In the genomic region with DNA sequence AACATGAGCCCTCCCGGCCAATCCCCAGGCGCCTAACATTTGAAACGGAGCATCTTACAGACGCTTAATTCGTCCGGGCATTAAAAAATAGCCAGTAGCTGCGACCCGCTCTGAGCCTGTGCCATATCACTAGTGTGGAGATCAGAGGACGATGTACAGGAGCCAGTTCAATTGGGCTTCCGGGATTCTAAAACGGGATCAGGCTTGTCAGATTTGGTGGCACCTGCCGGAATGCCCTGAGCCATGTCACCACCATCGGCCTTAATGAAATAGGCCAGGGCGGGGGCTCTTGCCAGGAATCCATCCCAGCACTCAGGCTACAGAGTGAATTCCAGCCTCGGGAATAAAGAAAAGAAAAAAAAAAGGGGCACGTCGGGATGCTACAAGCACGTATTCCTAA, we compare ENCODE assay signal across 8 mouse cellular contexts. TPM values are rescaled to one million over a fixed set of nuclear protein-coding genes. Genes with fewer than 3 reads are reported as not detected.
A peak's percentile ranks its signal among the peaks of the same experiment; 100 is the strongest.
DNase-seq lines count a peak whose midpoint lies in the region; ATAC-seq lines count a peak whose summit lies in the region.

No protein-coding gene starts in this region.

- peak overlapping the region; percentile 70 for H3K4me2 ChIP-seq in heart, embryonic 16.5 days (ENCODE audit: low read depth, low read length)
- H3K4me2 ChIP-seq in liver, embryonic 15.5 days: peak overlapping the region; percentile 58

- H3K4me3 ChIP-seq in heart, embryonic 16.5 days (ENCODE audit: low read length): peak overlapping the region; percentile 57
- peak overlapping the region; percentile 31 for H3K4me3 ChIP-seq in liver, embryonic 15.5 days (replicated peaks)

- intact Hi-C loops in left cerebral cortex, postnatal 4 days (cut with DNase I): no loop called here
- intact Hi-C loops in left cerebral cortex, postnatal 14 days (cut with DNase I): no loop called here

- no peaks in the 10 kb centered on the region for H3K36me3 ChIP-seq in heart, embryonic 16.5 days (ENCODE audit: control insufficient read depth, insufficient read depth)
- no peaks in the 10 kb centered on the region for H3K36me3 ChIP-seq in liver, embryonic 15.5 days (replicated peaks)

- H3K9me3 ChIP-seq in heart, embryonic 16.5 days (replicated peaks; ENCODE audit: control insufficient read depth, low read length): no peaks in the 10 kb centered on the region
- no peaks in the 10 kb centered on the region for H3K9me3 ChIP-seq in liver, embryonic 15.5 days (replicated peaks)

- DNase-seq in left cerebral cortex, postnatal 4 days: peak; percentile 38
- no peak for DNase-seq in left cerebral cortex, adult 18-20 months (ENCODE audit: low spot score in 2 of 2)
- peak; percentile 70 to 72 for DNase-seq in cerebellum, postnatal 10 days
- no peak for DNase-seq in spleen, postnatal 14 days (ENCODE audit: low spot score in 2 of 2)
- no peak for DNase-seq in left cerebral cortex, adult 11 months (ENCODE audit: low spot score)
- no peak for DNase-seq in left cerebral cortex, postnatal 14 days (ENCODE audit: low spot score in 2 of 2)

- WGBS in heart, embryonic 16.5 days: 17% methylated on average over 18 of the region's 18 CpGs
- WGBS in liver, embryonic 15.5 days (ENCODE audit: insufficient replicate concordance): 45% methylated on average over 18 of the region's 18 CpGs

- ATAC-seq in heart, embryonic 16.5 days (replicated peaks; ENCODE audit: extremely low read depth, insufficient read depth, low FRiP score): peak; percentile 12; the same call in 1 of the 2 replicates
- no peak for ATAC-seq in liver, embryonic 15.5 days (ENCODE audit: insufficient read depth)

- H3K27ac ChIP-seq in heart, embryonic 16.5 days (ENCODE audit: low read length): peak overlapping the region; percentile 85
- H3K27ac ChIP-seq in liver, embryonic 15.5 days (replicated peaks): no peak overlapping the region

- H3K27me3 ChIP-seq in heart, embryonic 16.5 days (ENCODE audit: control insufficient read depth, insufficient read depth, low read length): no peaks in the 10 kb centered on the region
- H3K27me3 ChIP-seq in liver, embryonic 15.5 days: peaks cover 4% of the 10 kb centered on the region

- peaks cover 11% of the 10 kb centered on the region for H3K4me1 ChIP-seq in heart, embryonic 16.5 days (ENCODE audit: control insufficient read depth, insufficient read depth, low read length)
- H3K4me1 ChIP-seq in liver, embryonic 15.5 days (replicated peaks): peaks cover 7% of the 10 kb centered on the region

- peak overlapping the region; percentile 67 for H3K9ac ChIP-seq in heart, embryonic 16.5 days (ENCODE audit: low read length)
- H3K9ac ChIP-seq in liver, embryonic 15.5 days: no peak overlapping the region

RNA-seq across cellular contexts. Expression of a gene that starts 23.0 kb away (rescaled TPM):
- total RNA-seq in left cerebral cortex, postnatal 4 days (2021): under 1 TPM; 0.40 to 0.54 TPM
- total RNA-seq in left cerebral cortex, adult 18-20 months (2021): not detected
- polyA plus RNA-seq in heart, embryonic 16.5 days (2015; fragmentation: Nextera tagmentation; extraction: Ambion mirVana): 27.9 and 33.6 TPM in 2 replicates
- 1.3 and 3.6 TPM in 2 replicates for polyA plus RNA-seq in liver, embryonic 15.5 days (2015; fragmentation: Nextera tagmentation; extraction: Ambion mirVana)
- under 1 TPM; 0.20 to 0.57 TPM for total RNA-seq in left cerebral cortex, postnatal 14 days (2021)

RNA-seq across cellular contexts. Expression of a gene that starts 59.3 kb away (rescaled TPM):
- 10 to 100 TPM; 29.0 to 34.9 TPM for total RNA-seq in left cerebral cortex, postnatal 4 days (2021)
- 10 to 100 TPM; 33.0 to 36.4 TPM for total RNA-seq in left cerebral cortex, adult 18-20 months (2021)
- polyA plus RNA-seq in heart, embryonic 16.5 days (2015; fragmentation: Nextera tagmentation; extraction: Ambion mirVana): 39.4 and 45.7 TPM in 2 replicates
- 23.9 and 25.7 TPM in 2 replicates for polyA plus RNA-seq in liver, embryonic 15.5 days (2015; fragmentation: Nextera tagmentation; extraction: Ambion mirVana)
- 10 to 100 TPM; 29.8 to 31.2 TPM for total RNA-seq in left cerebral cortex, postnatal 14 days (2021)

Comparison
In these comparisons a context has a peak if more than half of its experiments do, and no peak if none do; other contexts are left out.
1. DNase-seq: peak in left cerebral cortex, postnatal 4 days (single experiment) and cerebellum, postnatal 10 days (2 of 2); none in left cerebral cortex, adult 18-20 months (0 of 2), spleen, postnatal 14 days (0 of 2), left cerebral cortex, adult 11 months (single experiment) and left cerebral cortex, postnatal 14 days (0 of 2).